Mouse (Mus musculus): ENCODE measurements at regions not wholly inside any gene's neighbourhood (a gene's known extent, or its start where the extent isn't known, plus 50 kb on each side); places are given as distances from the start of the nearest gene placed in this dataset.

GRCm38 (mm10) chr7:133370542-133370941, 231.4 kb downstream of the Tex36 start:
- DNase-seq: no peak

GRCm38 (mm10) chr7:133364601-133365000, 237.4 kb downstream of the Tex36 start:
- DNase-seq: no peak

GRCm38 (mm10) chr7:133328717-133329116, 204.6 kb upstream of the Ctbp2 start:
- DNase-seq: no peak

GRCm38 (mm10) chr7:133325548-133326190, 201.5 kb upstream of the Ctbp2 start:
- no peak for DNase-seq

- DNase-seq: peak in 1 of 2 experiments; percentile 11
These were observed 199.8 kb upstream of the Ctbp2 start for GRCm38 (mm10) chr7:133323955-133324354.

- DNase-seq: no peak
These were observed 193.4 kb upstream of the Ctbp2 start for GRCm38 (mm10) chr7:133317511-133317910.

- peak; percentile 72 to 84 for DNase-seq
These were observed 192.7 kb upstream of the Ctbp2 start for GRCm38 (mm10) chr7:133316701-133317475.

GRCm38 (mm10) chr7:133315197-133316029, 191.3 kb upstream of the Ctbp2 start:
- DNase-seq: no peak

- DNase-seq: peak; percentile 42 to 57
These were observed 189.0 kb upstream of the Ctbp2 start for GRCm38 (mm10) chr7:133313115-133313514.

GRCm38 (mm10) chr7:133311116-133311801, 187.1 kb upstream of the Ctbp2 start:
- DNase-seq: no peak

GRCm38 (mm10) chr7:133304461-133304860, 180.3 kb upstream of the Ctbp2 start:
- no peak for DNase-seq

GRCm38 (mm10) chr7:133290471-133290870, 166.3 kb upstream of the Ctbp2 start:
- DNase-seq: peak; percentile 57

GRCm38 (mm10) chr7:133288236-133288635, 164.1 kb upstream of the Ctbp2 start:
- peak; percentile 29 to 36 for DNase-seq

- peak; percentile 94 to 97 for DNase-seq
These were observed 162.7 kb upstream of the Ctbp2 start for GRCm38 (mm10) chr7:133286836-133287235.

- peak in 1 of 2 experiments; percentile 23 for DNase-seq
These were observed 162.1 kb upstream of the Ctbp2 start for GRCm38 (mm10) chr7:133286216-133286615.

GRCm38 (mm10) chr7:133262161-133262560, 138.0 kb upstream of the Ctbp2 start:
- DNase-seq: peak; percentile 54 to 67

- DNase-seq: no peak
These were observed 135.0 kb upstream of the Ctbp2 start for GRCm38 (mm10) chr7:133259143-133259542.

- DNase-seq: peak; percentile 27 to 48
These were observed 132.7 kb upstream of the Ctbp2 start for GRCm38 (mm10) chr7:133256831-133257230.

GRCm38 (mm10) chr7:133244601-133245000, 120.4 kb upstream of the Ctbp2 start:
- no peak for DNase-seq

GRCm38 (mm10) chr7:133234326-133234725, 110.2 kb upstream of the Ctbp2 start:
- no peak for DNase-seq

- DNase-seq: no peak
These were observed 108.8 kb upstream of the Ctbp2 start for GRCm38 (mm10) chr7:133232889-133233441.

GRCm38 (mm10) chr7:133230806-133231205, 106.7 kb upstream of the Ctbp2 start:
- DNase-seq: peak; percentile 36 to 44
